Mouse (Mus musculus): Measurements from ENCODE around the gene Saxo1.

Gene Saxo1

DNA sequence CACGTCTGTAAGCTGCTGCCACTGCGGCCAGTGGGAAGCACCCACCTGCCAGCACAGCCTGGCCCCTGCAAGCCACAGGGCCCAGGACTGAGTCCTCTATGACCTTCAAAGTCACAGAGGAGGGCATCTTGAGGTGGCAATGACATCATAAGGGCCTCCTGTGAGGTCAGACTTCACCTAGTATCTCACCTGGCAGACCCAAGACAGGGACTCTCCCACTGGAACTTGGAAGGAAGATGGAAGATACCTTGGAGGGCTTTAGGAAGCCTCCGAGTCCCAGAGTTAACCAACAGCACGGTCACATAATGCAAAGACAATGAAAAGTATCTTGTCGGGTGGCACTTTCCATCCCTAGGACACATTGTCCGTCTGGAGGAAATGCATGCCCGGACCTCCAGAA, at the start of gene Saxo1:
Saxo1 (minus strand) TSS at position 101 of the 400 bp plus-strand sequence.
- no peak for DNase-seq (ENCODE audit: low read depth, low spot score)

DNA sequence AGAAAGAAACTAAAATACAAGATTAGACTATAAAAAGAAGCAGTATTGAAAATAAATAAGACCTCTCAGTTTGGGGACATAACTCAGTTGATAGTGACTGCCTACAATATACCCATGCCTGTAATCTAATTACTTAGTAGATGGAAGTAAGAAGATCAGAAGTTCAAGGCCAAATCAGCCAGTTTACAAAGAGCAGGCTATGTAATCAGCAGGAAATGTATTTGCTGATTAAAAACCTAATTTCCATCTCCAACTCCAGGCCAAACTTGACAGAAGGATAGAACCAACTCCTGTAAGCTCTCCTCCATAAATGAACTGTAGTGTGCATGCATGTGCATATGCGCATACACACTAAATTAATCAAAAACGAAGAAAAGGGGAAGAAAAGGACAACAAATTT, 33.2 kb upstream of the Saxo1 start:
- DNase-seq (ENCODE audit: low read depth, low spot score): no peak

DNA sequence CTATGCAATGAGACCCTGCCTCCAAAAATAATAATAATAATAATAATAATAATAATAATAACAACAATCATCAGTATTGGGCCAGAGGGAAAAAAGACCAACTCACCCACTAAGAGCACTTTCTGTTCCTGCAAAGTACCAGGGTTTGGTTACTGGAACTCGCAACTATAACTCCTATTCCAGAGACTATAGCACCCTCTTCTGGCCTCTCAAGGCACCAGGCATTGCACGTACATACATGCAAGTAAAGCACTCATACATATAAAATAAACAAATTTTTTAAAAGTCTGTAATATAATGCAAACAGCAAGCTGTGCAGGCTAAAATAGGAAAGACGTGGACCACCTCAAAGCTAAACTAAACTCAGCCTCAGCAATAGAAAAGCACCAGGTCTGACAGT, 30.1 kb upstream of the Saxo1 start:
- DNase-seq (ENCODE audit: low read depth, low spot score): no peak

DNA sequence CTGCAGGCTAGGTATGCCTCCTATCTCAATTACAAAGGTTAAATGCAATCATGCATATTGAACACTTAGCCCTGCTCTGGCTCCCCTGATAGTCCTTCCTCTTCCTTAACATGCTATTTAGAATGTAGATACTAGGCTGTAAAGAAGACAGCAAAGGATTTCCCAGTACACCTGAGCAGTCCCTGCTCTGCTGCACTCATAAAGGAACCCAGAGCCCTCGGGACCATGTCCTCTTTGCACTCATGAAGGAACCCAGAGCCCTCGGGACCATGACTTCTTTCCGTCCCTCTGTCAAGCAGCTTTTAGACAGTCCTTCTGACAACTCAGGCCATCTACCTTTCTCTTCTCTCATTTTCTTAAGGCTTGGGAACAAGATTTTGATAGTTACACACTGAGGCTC, 22.5 kb upstream of the Saxo1 start:
- DNase-seq (ENCODE audit: low read depth, low spot score): no peak

DNA sequence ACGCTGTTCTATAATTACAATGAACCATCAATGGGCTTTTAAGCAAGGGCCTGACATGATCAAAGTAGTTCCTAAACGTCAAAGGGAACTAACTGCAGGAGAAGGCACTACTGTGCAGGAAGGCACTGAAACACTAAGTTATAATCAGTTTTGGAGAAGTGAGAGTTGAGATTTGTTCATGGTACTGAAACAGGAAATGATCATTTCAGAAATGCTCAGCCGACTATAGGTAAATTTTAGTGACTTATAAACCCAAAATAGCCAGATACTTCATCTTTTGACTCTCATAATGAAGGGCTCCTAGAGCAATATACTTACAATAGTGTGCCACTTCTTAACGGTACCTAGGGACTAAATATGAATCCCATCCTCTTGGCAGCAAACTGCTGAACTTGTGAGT, 21.9 kb upstream of the Saxo1 start:
- DNase-seq (ENCODE audit: low read depth, low spot score): no peak

DNA sequence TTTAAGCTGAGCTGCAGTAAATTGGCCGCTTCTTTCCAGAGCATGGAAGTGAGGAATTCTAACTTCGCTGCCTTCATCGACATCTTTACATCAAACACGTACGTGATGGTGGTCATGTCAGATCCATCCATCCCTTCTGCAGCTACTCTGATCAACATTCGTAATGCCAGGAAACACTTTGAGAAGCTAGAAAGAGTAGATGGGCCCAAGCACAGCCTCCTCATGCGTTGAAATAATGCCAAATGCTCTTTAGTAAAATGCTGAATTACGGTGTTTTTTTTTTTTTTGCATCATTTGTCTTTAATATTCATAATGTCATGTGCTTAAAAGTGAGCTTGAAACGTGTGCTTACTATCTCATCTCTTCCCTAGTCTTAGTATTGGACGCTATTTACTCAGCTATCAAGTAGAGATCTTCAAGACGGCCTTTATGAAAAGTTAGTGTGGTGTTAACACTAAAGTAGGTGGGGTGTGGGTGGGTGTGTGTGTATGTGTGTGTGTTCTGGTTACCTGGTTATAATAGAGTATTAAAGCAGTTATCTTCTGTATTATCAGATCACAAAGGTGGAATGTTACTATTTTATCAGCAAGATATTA, 18.6 kb upstream of the Saxo1 start:
- no peak for DNase-seq (ENCODE audit: low read depth, low spot score)

DNA sequence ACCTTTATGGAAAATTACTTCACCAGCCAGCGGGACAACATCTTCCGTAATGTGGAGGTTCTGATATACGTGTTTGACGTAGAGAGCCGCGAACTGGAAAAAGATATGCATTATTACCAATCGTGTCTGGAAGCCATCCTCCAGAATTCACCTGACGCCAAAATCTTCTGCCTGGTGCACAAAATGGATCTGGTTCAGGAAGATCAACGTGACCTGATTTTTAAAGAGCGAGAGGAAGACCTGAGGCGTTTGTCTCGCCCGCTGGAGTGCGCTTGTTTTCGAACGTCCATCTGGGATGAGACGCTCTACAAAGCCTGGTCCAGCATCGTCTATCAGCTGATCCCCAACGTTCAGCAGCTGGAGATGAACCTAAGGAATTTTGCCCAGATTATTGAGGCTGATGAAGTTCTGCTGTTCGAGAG, 18.0 kb upstream of the Saxo1 start:
- DNase-seq (ENCODE audit: low read depth, low spot score): peak; percentile 55

DNA sequence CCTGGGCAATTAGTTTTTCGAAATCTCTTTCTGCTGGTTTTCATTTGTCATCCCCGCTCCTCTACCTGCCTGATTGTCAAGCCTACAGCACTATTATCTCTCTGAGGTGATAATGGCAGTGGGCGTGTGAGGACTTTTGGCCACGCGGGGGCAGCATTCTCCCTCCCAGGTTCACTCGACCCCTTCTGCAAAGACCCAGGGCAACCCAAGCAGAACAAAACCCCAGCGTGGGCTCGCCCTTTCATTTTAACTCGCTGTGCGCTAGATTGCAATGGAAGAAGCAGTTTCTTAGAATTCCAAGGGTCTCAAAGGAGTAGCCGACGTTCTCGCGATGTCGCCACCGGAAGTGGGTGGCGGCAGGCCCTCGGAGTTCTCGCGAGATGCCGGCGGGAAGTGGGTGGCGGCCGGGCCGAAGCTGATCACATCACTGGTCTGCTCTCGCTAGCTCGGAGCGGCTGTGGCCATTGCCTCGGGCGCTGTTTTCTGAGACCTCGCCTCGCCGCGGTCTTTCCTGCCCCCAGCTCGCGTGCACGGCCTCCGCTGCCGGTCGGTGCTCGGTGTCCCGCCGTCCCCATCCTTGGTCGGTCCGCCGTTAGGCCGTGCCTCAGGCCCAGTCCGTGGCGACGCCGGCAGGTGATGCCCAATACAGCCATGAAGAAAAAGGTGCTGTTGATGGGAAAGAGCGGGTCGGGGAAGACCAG, 17.3 kb upstream of the Saxo1 start, which contains the start of gene Rraga:
Rraga (plus strand) TSS at position 386 of the 701 bp plus-strand sequence.
- peak; percentile 95 for DNase-seq (ENCODE audit: low read depth, low spot score)

DNA sequence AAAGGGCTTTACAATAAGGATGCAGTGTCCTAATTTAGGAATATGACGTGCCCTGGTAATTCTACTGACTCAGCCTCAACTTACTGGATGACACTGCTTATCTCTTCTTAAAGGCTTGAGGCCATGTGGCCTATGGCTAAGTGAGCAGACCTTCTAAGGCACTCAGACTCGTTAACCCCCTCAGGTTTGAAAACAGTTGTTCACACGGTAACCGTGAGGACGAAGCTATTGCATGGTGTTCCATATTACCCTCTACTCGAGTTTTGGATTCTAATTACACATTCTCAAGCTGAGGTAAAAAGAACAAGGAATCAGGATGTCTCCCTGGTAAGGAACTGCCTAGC, 16.8 kb upstream of the Saxo1 start:
- DNase-seq (ENCODE audit: low read depth, low spot score): peak; percentile 53

DNA sequence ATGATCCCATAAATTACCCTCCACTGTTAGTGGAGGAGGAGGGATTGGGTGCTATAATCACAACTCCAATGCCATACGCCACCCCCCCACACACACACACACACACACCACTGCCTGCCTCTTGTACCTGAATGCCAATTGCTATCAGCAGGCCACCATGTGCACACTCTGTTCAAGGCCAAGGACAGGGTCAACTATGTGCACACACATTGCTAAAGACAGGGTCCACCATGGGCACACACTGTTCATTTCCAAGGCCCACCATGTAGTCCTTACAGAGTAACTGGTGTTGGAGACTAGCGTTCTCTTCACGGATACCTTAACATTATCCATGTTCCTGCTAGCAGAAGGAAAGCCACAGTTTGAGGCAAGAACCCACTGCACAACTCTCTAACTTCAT, 2.9 kb upstream of the Saxo1 start:
- no peak for DNase-seq (ENCODE audit: low read depth, low spot score)

DNA sequence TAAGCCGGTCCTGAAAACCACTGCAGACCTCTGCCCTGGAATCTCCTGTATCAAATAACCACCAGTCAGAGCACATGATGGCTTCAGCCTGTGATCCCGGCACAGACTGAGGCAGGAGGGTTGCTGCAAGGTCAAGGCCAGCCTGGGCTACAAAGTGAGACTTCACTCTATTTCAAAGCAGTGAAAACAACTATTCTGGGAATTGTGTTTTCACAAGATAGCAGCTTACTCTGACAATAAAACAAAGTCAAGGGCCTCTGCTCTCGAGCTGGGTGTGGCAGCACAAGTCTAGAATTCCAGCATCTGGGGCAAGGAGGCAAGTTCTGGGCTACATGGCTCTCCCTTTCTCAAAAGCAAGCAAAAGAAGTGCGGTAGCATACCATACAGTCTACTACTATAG, 878 bp upstream of the Saxo1 start:
- no peak for DNase-seq (ENCODE audit: low read depth, low spot score)

DNA sequence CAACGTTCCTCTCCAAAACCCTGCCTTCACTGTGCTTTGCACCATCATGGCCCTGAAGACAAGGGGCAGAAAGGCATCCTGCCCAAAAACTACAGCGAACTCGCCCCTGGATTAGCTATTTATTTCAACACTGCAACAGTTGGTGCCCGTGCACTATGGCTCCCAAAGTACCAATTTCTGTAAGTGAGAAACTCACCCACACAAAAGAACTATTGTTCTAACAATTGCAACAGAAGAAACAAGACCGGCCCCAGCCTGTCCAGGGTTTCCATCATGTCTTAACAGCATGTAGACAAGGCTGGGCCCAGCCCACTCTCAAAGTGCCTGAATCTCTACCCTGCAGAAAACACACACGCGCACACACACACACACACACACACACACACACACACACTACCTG, 757 bp downstream of the Saxo1 start:
- DNase-seq (ENCODE audit: low read depth, low spot score): no peak

DNA sequence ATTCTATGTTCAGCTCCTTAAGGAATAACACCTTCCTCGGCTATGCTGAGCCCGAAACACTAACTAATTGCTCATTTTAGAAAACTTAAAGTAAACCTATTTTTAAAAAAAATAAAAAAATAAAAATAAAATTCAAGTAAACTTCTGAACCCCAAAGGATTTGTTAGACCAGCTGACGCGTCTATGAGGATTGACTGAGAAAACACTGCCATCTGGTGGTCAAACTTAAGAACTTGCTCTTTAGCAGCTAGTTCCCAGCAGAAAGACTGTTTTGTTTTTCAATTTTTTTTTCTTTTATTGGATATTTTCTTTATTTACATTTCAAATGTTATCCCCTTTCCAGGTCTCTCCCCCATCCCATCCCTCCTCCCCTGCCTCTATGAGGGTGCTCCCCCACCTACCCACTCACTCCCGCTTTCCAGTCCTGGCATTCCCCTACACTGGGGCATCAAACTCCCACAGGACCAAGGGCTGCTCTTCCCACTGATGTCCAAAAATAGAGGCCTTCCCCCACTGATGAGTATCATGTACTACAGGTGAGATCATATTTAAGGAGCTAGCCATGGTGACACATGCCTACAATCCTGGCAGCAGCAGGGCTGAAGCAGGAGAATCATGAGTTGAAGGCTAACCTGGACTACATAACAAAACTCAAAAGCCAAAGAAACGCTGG, 3.0 kb downstream of the Saxo1 start:
- DNase-seq (ENCODE audit: low read depth, low spot score): peak; percentile 73

DNA sequence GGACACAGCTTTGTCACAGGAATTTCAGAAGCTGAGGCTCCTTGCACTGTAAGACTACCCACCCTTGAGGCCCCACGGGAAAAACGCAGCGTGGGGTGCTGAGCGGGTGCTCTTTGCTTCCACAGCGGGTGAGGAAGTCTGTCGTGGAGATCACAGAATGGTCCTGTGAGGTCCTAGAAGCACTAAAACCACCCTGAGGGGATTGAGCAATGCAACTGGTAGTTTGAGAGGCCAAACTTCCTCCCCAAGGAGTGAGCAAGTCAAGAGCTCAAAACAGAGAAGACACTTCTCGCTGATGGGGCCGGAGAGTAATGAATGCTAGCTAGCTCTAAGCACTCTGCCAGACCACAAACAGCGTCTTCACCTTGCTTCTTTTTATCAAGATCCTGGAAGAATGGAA, 9.8 kb downstream of the Saxo1 start:
- no peak for DNase-seq (ENCODE audit: low read depth, low spot score)

DNA sequence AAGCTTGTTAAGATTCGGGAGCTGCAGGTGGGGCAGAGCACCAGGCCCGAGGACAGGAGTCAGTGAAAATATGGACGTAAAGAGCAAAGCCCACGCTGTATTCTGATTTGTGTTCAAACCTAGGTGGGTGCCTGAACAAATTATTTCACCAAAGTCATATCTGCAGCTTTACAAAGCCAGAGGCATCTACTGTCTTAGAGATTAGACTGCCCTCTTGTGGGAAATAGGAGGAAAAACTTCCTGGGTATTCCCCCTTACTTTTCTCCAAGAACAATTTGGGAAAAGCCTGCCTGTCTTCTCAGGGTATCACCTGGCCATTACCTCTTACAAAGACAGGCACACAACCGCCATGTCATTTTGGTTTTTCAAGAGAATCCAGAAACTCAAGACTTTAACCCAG, 12.5 kb downstream of the Saxo1 start:
- DNase-seq (ENCODE audit: low read depth, low spot score): peak; percentile 59

DNA sequence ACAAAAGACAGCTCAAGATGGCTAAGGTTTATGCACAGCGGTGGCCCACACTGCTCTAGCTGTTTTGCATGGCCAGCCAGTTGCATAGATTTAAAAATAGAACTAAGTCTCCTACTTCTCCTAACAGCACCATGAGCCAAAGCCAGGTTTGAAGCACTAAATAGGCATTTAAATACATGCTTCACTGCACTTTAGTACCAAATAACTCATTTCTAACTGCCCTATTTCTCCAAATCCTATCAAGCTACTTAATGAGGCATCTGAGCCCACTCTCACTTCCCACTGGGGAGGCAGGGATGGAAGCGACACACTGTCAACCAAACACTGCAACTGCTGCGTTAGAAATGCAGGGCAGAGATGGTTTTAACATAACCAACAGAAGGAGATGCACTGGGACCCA, 14.1 kb downstream of the Saxo1 start:
- no peak for DNase-seq (ENCODE audit: low read depth, low spot score)

DNA sequence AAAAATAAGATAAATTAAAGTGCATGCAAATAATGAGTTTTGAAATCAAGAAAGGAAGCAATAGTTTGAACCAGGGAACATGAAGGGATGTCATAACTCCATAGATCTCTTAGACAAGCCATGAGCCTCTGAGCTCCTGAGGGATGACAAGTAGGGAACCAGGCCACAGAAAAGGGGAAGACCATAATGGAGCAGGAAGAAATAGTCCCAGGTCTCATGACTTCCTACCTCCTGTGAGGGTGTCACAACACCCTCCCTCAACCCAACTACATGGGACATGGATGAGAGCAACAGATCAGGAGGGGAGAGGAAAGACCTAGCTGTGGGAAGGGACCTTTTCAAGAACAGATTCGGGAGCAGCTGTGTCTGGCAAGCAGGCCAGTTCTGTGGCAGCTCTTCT, 16.6 kb downstream of the Saxo1 start:
- DNase-seq (ENCODE audit: low read depth, low spot score): no peak

DNA sequence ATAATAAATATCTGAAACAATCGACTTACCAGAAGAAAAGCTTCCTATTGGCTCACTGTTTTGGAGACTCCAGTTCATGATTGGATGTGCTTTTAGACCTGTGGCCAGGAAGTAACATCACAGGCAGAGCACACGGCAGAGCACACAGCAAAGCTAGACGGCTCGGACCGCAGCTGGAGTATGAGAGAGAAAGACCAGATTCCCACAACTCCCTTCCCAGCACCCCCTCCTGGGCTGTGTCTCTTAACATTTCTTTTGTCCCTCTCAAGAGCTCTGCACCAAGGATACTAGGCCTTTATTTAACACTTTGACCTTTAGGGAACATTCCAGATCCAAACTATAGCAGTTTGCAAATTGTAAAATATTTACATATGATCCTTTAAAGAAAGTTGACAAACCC, 19.2 kb downstream of the Saxo1 start:
- DNase-seq (ENCODE audit: low read depth, low spot score): no peak

DNA sequence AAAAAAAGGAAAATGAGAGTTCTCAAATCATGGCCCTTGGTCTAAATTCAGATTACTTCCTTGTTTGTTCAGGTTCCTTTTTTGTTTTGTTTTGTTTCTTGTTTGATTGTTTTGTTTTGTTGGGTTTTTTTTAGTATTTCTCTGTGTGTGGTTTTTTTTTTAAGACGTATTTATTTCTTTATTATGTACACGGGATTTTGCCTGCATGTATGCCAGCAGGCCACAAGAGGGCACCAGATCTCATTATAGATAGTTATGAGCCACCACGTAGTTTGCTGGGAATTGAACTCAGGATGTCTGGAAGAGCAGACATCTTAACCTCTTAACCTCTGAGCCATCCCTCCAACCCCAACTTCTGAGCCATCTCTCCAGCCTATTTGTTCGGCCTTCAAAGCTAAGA, 20.2 kb downstream of the Saxo1 start:
- DNase-seq (ENCODE audit: low read depth, low spot score): peak; percentile 71

DNA sequence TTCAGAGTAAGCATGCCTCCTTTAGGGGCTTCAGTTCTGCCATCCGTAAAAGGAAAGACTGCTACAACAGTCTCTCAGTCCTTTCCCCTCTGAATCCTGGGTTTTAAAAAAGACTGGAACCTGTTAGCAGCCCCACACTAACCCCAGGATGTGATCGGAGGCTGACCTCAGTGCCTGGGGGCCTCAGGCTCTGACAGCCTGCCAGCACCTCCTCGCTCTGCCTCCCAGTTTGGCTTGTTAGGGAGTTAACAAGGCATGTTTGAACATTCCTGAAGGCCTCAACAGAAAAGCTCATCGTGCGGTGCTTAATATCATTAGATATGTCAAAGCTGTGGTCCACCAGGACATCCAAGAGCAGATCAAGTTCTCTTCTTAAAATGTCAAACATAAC, 24.0 kb downstream of the Saxo1 start:
- no peak for DNase-seq (ENCODE audit: low read depth, low spot score)

DNA sequence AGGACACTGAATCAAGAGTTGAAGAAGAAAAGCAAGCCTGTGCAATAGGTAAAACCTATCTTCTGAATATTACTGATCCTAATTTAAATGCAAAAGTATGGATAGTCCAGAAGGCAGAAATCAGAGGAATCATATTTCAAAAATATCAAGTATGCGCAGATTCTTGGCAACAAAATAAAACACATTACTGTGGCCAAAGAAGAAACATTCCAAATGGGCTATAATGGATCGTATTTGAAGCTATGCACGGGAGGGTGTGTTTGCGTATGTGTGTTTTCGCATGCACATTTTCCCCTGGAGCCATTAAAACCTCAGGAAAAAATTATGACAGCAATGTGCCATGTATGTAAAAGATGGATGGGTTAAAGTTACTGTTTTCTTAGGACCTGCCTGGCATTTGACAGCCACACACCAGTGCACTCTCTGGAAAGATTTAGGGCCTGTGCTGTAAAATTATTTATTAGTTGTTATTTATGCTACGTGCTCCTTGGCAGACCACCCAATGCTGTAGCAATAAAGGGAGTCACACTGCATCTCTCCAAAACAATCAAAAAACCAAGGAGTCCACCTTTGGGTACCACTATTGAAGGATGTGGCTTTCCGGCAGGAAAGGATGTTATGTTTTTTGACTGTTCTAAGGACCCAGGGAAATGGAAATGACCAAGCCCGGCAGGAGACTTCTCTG, 24.6 kb downstream of the Saxo1 start:
- no peak for DNase-seq (ENCODE audit: low read depth, low spot score)

DNA sequence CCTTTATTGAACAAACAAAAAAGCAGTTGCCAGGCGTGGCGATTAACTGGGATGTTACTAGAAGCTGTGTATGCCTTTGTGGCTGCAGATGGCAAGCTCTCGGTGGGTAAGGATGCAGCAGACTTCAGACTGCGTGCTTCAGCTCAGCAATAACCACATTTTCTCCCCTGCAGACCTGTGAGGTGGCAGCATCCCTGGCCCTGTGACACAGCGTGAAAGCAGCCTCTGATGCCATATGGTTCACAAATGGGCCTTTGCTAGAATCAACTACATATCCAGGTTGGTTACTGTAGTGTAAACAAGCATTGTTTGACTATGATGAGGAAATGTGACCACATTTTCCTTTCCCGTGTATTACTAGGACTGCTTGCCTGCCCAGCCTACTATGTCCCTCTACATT, 29.0 kb downstream of the Saxo1 start:
- no peak for DNase-seq (ENCODE audit: low read depth, low spot score)
